Mouse (Mus musculus) layer of hippocampus, postnatal 25 days (tissue): Measurements from ENCODE around the gene Gtdc1. TPM values are rescaled to one million over a fixed set of nuclear protein-coding genes. Genes with fewer than 3 reads are reported as not detected.

Experiments used
- DNase-seq, 2 experiments: peaks; one replicate each; pipeline ENCODE4 v3.0.0; 2022; ENCODE audit warnings: mixed read lengths in 2 of 2, low spot score in 1 of 2; ENCODE audit errors: extremely low spot score in 1 of 2
- total RNA-seq, 2 experiments: library from RNA; stranded (reverse); gene quantifications; 2 replicates each; pipeline ENCODE4 v1.2.3; 2021

The Gtdc1 gene
- total RNA-seq, 2 experiments from 2014 or later = 57.4 to 61.7 TPM

DNA sequence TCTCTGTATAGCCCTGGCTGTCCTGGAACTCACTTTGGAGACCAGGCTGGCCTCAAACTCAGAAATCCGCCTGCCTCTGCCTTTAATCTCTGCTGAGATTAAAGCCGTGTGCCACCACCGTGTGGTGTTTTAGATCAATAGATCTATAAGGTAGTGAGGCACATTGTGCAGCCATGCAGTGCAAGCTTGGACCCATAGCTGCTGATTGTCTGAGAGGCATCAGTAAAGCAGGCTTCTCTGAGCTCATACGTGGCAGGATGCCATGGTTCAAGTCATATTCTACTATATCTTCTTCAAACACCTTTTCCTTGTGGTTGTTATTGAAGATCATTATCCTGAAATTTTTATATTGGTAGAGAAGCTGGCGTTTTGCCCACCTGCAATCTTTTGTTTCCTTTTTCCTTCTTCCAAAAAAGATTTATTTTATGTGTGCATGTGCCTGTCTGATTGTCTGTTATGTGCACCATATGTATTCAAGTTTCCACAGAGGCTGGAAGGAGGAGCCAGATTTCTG, 388.3 kb downstream of the Gtdc1 start:
- no peak for DNase-seq

DNA sequence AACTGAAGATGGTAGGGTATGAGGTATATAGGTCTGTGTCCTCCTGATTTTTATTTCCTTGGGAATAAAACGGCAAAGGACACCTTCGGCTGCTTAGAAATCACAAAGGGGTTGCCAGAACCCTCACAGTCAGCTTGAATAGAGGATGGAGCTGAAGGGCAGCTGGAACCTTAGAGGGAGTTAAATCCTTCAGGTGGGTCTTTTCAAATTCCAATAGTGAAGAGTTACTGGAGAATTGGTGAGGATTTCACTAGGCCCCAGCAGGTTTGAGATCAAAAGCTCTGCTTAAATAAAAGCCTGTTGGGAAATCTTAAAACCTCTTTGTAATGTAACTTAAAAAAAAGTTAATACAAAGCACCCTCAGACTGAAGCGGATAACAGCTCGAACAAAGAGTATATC, 389.3 kb downstream of the Gtdc1 start:
- DNase-seq = no peak

DNA sequence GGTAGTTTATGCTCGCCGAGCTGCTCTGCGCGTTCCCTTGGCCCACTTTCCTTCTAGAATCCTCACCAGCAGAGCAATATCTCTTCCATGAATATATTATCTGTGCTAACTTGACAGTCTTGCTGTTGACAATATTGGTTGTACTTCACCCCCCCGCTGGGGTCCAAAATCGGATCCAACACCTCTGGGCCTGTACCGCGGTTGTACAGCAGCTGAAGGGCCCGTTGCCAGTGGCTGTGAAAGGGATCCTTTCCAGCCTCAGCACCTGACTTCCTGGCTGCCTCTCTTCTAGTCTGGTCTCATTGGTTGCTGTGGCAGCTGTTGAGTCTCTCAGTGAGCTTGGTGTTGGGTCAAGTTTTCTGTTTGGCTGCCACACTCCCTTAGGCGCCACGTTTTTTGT, 391.7 kb downstream of the Gtdc1 start:
- no peak for DNase-seq

DNA sequence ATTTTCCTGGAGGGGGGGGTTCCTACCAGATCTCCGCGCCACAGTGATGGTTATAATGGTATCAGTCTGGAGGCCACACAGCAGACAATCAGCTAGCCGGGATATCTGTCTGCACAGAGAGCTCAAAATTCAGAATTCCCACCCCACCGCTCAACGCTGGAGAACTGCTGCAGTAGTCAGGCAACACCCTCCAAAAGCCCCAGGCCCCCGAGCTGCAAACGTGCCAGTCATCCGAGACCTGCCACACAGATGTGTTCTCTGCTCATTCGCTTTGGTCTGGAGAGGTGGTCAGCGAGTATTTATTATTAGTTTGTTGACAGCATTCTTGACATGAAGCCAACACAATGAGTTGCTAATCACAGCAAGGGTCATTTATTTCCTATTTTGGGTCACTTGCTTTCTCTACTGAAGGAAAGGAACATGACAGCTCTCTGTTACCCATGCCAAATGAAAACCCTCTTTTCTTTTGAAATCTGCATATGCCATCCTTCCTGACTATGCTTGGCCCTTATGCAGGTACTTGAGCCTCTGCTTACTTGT, 392.3 kb downstream of the Gtdc1 start:
- DNase-seq = no peak

DNA sequence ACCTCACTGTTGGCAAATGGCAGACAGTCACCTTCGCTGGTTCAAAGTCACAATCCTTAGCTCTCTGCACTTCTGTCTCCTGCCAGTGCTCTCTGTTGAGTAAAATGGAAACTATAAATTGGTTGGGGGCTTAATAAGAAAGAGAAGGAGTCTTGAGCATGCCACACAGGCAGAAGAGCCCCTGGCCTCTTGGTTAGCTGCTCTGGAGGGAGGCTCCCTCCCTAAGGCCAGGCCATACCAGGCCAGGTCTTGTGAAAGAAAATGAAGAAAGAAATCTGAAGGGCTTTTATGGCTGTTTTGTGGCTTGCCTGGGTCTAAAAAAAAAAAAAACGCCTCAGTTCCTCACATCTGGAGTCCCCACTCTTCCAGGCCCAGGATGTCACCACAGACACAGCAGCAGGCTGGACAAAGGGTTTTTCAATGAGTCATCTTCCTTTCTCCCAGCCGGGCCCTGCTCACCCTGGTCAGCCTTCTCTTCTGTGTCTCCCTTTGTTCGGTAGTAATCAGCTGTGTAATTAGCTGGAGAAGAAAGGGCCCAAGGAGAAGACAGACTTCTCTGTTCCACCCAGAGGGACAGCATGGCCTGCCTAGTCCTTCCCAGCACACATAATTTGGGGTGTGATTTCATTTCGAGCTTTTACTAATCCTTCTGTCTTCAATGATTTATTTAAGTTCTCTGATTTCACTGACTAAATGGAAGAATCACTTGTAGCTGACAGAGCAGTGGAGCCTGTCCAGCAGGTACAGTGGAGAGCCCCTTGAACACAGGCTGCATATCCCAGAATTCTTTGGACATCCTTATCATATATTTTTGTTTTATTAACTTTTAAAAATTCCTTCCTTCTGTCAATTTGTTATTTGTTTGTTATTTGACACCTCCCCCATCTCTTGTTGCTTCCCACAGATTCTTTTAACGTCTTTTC, 401.1 kb downstream of the Gtdc1 start:
- no peak for DNase-seq

DNA sequence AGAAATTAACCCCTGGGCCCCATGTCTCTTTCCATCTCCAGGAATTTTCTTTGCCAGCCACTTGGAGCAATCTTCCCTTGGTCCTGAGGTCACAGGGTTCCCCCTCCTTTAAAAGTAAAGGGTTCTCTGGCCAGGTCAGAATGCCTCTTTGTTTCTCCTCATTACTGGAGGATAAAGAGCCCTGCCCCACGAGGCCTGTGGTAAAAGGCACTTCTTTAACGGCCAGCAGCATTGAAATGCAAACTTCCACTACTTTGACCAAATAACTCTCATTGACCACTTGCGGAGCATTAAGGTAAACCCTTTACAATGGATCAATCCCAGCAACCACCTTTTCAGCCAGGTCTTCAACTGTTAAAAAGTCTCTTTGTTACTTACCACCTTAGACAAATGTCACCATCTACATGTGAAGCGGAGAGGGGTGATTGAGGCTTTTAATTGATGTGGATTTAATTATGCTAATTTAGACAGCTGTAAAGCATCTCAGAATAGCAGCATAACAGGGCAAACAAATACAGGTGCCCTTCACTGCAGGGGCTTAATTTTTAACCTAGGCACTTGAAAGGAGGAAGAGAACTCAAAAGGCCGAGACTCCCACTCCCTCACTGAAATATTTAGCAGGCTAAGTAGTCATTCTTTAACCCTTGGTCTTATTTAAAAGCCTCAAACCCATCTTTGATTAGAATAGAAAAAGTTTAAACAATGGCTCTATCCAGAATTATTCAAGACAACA, 402.1 kb downstream of the Gtdc1 start:
- DNase-seq = no peak

DNA sequence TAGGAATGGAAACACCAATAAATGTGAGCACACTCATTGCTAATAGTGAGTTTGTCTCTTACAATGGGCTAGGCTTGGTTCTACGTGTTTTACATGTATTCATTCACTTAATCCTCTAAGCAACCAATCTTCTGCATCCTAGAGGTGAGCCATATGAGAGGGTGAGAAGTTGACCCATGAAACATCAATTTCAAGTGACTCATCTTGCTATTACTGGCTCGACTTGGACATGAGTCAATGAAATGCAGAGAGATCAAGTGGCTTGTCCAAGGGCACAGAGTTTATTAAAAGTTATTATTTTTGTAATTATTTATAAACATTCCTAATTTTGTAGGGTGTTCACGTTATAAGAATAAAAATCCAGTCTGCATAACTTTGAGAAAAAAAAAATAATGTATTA, 408.2 kb downstream of the Gtdc1 start:
- no peak for DNase-seq

DNA sequence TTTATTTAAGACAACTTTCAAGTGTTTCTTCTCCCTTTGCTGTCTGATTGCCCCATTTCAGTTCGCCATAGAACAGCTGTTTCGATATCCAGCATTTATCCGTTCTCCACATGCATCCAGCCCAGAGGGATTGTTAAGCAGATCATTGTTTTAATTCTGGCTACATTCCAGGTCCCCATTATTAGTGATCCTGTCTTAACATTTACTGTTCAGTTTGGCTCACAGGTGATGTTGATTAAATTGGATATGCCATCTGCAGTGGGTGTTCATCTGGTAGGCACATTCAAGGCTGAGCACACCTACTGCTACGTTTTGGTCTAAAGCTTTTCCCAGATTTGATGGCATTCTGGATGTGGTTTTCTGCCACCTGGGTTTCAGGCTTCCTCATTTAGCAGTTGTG, 409.4 kb downstream of the Gtdc1 start:
- no peak for DNase-seq

Other genes with a start within 250 kb of the Gtdc1 start
- gene Zeb2, start 189.7 kb upstream of the Gtdc1 start, total RNA-seq = 100 to 1,000 TPM; 365 to 458 TPM